Mouse (Mus musculus) spleen, adult 2 months (tissue): ENCODE results near the gene Abracl.

Source experiments
- CTCF ChIP-seq: fragments of 200-500 bp; IDR thresholded peaks from 2 replicates; pipeline ENCODE4 v1.5.1; 2011; ENCODE audit warnings: mild to moderate bottlenecking, inconsistent platforms; ENCODE audit not compliant: insufficient read depth, insufficient read length, insufficient replicate concordance; ENCODE audit errors: extremely low read depth
- POLR2A ChIP-seq: fragments of 200-500 bp; IDR thresholded peaks from 2 replicates; pipeline ENCODE4 v1.6.1; 2011; ENCODE audit warnings: low read depth, low read length, inconsistent platforms

- peak; percentile 87 for TF ChIP-seq POLR2A
- peak; percentile 22; the same call in 1 of the 2 replicates for TF ChIP-seq CTCF
These were observed at the start of gene Abracl for GRCm38 (mm10) chr10:18022741-18023347.
